Mouse (Mus musculus) liver, postnatal 0 days (tissue): ENCODE data around the gene Car5a. TPM values are rescaled to one million over a fixed set of nuclear protein-coding genes. Genes with fewer than 3 reads are reported as not detected.
A peak's percentile ranks its signal among the peaks of the same experiment; 100 is the strongest.

Experiments used
- ATAC-seq: fragments of 200-750 bp; cut with Nextera tagmentation; 2 replicates; pipeline ENCODE4 v1.8.0; 2017; ENCODE audit warnings: mild to moderate bottlenecking, moderate library complexity
- DNase-seq: peaks from one replicate; pipeline ENCODE4 v3.0.0-alpha.2; 2016
- H3K27ac ChIP-seq: fragments of 300-500 bp; sonication (generic); 2 replicates; pipeline ENCODE4 v1.5.1; 2014; ENCODE audit warnings: antibody characterized with exemption, moderate library complexity, mild to moderate bottlenecking, low read depth
- H3K27me3 ChIP-seq: fragments of 300-500 bp; sonication (generic); 2 replicates; pipeline ENCODE4 v1.6.1; 2014; ENCODE audit warnings: low read length, control low read depth, mixed read lengths; ENCODE audit not compliant: insufficient read depth
- H3K36me3 ChIP-seq: fragments of 300-500 bp; sonication (generic); replicated peaks from 2 replicates; pipeline ENCODE4 v1.6.1; 2014; ENCODE audit warnings: mild to moderate bottlenecking, control low read depth, low read length, moderate library complexity, mixed read lengths; ENCODE audit not compliant: insufficient read depth
- H3K4me1 ChIP-seq: fragments of 300-500 bp; sonication (generic); 2 replicates; pipeline ENCODE4 v1.6.1; 2014; ENCODE audit warnings: antibody characterized with exemption, mild to moderate bottlenecking, control low read depth; ENCODE audit not compliant: insufficient read depth
- H3K4me2 ChIP-seq: fragments of 300-500 bp; sonication (generic); 2 replicates; pipeline ENCODE4 v1.6.1; 2014; ENCODE audit warnings: low read depth, mild to moderate bottlenecking, low read length, moderate library complexity, mixed read lengths
- H3K4me3 ChIP-seq: fragments of 300-500 bp; sonication (generic); 2 replicates; pipeline ENCODE4 v1.5.1; 2014; ENCODE audit warnings: low read depth, low read length
- H3K9ac ChIP-seq: fragments of 300-500 bp; sonication (generic); replicated peaks from 2 replicates; pipeline ENCODE4 v1.6.1; 2014; ENCODE audit warnings: mild to moderate bottlenecking, moderate library complexity
- H3K9me3 ChIP-seq: fragments of 300-500 bp; sonication (generic); 2 replicates; pipeline ENCODE4 v1.6.1; 2016; ENCODE audit warnings: mild to moderate bottlenecking, control low read depth, low read length, mixed read lengths
- CTCF ChIP-seq: sonication (generic); IDR thresholded peaks from 2 replicates; pipeline ENCODE4 v1.5.1; 2016; ENCODE audit warnings: antibody characterized with exemption, low read depth
- EP300 ChIP-seq: IDR thresholded peaks from 2 replicates; pipeline ENCODE4 v1.6.1; 2016; ENCODE audit warnings: antibody characterized with exemption, low read depth, mild to moderate bottlenecking
- WGBS: fragments of 180-500 bp; shearing (Covaris S2); extraction: QIAGEN DNeasy Blood & Tissue Kit; methylation state at CpG from one replicate; pipeline ENCODE4 v1.1.7; 2014; ENCODE audit not compliant: insufficient replicate concordance; 5-methylcytosine and 5-hydroxymethylcytosine counted together
- polyA plus RNA-seq: library from polyadenylated mRNA; unstranded; fragments of >200 nt; fragmentation: Nextera tagmentation; extraction: Ambion mirVana; gene quantifications from 2 replicates; pipeline ENCODE4 v1.2.1, GENCODE M21; 2015

Car5a gene
- polyA plus RNA-seq, 1 experiment from 2014 or later, result 9.6 TPM

DNA sequence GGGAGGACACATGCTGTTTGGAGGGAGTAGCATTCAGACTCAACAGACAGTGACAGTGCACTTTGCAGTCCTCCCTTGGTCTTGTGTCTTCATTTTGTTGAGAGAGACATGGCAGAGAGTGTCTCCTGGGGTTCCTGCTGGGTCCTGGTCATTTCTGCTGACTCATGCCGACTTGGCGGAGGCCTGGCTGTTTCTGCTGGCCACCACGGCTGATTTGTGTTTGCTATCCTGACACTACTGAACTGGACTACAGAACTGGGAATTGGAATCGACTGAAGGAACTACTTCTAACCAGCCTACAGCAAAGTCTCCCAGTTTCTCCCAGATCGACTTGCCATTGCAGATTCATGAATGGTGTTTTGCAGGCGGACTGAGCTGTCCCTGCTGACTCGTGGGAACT, 6.0 kb downstream of the Car5a start:
- no peak for TF ChIP-seq EP300
- WGBS, result 75% methylated on average over 7 of the region's 7 CpGs
- no peak for DNase-seq
- Histone ChIP-seq H3K4me3 (no peak overlapping the region), H3K27ac (no peak overlapping the region), H3K4me2 (no peak overlapping the region), H3K9ac (no peak overlapping the region), H3K36me3 (no peaks in the 10 kb centered on the region; the same call in 1 of the 2 replicates), H3K9me3 (no peaks in the 10 kb centered on the region), H3K4me1 (no peaks in the 10 kb centered on the region), H3K27me3 (no peaks in the 10 kb centered on the region)
- ATAC-seq, result no peak

DNA sequence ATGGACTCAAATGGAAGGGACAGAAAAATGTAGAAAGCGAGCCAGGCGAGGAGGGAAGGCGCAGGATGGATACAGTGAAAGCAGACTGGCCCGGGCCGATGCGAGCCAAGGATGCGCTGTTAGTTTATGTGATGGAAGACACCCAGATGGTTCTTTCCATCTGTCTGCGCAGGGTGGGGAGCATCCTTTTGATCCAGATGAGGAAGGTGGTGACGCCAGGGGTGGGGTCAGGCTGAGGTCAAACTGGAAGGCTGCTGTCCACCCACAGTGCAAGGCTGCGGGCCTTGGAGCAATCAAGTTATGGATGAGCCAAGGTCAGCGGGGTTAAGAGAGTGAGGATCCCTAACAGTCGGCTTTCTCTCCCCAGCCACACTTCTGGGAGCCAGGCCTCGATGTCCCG, 8.3 kb downstream of the Car5a start:
- Histone ChIP-seq H3K4me1 (no peaks in the 10 kb centered on the region), H3K9me3 (no peaks in the 10 kb centered on the region), H3K27ac (no peak overlapping the region), H3K9ac (no peak overlapping the region), H3K36me3 (no peaks in the 10 kb centered on the region; the same call in 1 of the 2 replicates), H3K4me2 (no peak overlapping the region), H3K27me3 (no peaks in the 10 kb centered on the region), H3K4me3 (no peak overlapping the region)
- ATAC-seq (no peak), DNase-seq (no peak)
- WGBS, result 76% methylated on average over 14 of the region's 14 CpGs
- TF ChIP-seq CTCF (no peak), EP300 (no peak)

GRCm38 (mm10) chr8:121935341-121936294, 9.1 kb downstream of the Car5a start:
- Histone ChIP-seq H3K4me2 (no peak overlapping the region), H3K4me1 (no peaks in the 10 kb centered on the region), H3K9me3 (no peaks in the 10 kb centered on the region), H3K27ac (no peak overlapping the region), H3K36me3 (no peaks in the 10 kb centered on the region; the same call in 1 of the 2 replicates), H3K9ac (no peak overlapping the region), H3K4me3 (no peak overlapping the region), H3K27me3 (no peaks in the 10 kb centered on the region)
- WGBS, result 63% methylated on average over 12 of the region's 12 CpGs
- ATAC-seq (no peak), DNase-seq (no peak)
- TF ChIP-seq EP300 (no peak), CTCF (peak; percentile 51)

DNA sequence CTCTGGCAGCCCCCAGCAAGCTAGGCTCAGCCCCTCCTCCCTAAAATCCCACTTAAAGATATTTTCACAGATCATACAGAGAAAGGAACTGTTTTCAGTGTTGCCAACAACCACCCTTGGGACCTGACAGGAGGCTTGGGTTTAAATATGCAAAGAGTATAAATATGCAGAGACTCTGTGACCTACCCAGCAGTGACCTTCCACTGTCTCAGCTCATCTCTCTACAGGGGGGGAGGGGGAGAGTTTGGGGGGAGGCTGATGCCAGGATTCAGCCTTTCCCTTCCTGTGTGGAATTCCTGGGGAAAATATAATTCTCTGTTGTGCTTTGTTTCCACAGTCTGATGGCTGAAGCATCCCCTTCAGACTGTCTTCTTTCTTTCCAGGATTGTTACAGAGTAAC, 9.8 kb downstream of the Car5a start:
- H3K27me3 ChIP-seq, result no peaks in the 10 kb centered on the region
- H3K4me1 ChIP-seq, result no peaks in the 10 kb centered on the region
- no peak overlapping the region for H3K4me2 ChIP-seq
- H3K4me3 ChIP-seq, result no peak overlapping the region
- no peak for TF ChIP-seq EP300
- no peak for TF ChIP-seq CTCF
- H3K9me3 ChIP-seq, result no peaks in the 10 kb centered on the region
- H3K27ac ChIP-seq, result no peak overlapping the region
- no peak for ATAC-seq
- H3K36me3 ChIP-seq, result no peaks in the 10 kb centered on the region; the same call in 1 of the 2 replicates
- H3K9ac ChIP-seq, result no peak overlapping the region
- DNase-seq, result no peak

DNA sequence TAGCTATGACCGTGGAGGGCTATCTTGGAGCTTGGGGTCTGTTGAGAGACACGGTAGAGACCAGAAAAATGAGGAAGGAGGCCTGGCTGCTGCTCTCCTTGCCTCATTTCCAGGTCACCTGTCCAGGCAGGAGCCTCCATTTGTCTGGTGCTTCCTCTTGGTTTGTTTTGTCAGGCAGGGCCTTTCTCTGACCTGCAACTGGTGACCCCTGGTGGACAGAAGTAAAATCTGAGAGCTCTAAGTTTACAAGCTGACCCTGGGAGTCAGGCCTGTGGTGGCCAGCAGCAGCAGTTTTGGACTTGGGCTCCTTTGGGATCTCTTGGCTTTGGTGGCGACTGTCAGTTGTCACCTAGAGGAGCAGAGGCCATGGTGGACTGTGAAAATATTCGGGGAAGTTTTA, 10.2 kb downstream of the Car5a start:
- Histone ChIP-seq H3K4me3 (no peak overlapping the region), H3K4me1 (no peaks in the 10 kb centered on the region), H3K27me3 (no peaks in the 10 kb centered on the region), H3K9me3 (no peaks in the 10 kb centered on the region), H3K27ac (no peak overlapping the region), H3K9ac (no peak overlapping the region), H3K36me3 (no peaks in the 10 kb centered on the region; the same call in 1 of the 2 replicates), H3K4me2 (no peak overlapping the region)
- ATAC-seq (peak; percentile 56), DNase-seq (peak; percentile 42)
- TF ChIP-seq EP300 (no peak), CTCF (peak; percentile 73)
- WGBS, result 31% methylated on average over 4 of the region's 4 CpGs

DNA sequence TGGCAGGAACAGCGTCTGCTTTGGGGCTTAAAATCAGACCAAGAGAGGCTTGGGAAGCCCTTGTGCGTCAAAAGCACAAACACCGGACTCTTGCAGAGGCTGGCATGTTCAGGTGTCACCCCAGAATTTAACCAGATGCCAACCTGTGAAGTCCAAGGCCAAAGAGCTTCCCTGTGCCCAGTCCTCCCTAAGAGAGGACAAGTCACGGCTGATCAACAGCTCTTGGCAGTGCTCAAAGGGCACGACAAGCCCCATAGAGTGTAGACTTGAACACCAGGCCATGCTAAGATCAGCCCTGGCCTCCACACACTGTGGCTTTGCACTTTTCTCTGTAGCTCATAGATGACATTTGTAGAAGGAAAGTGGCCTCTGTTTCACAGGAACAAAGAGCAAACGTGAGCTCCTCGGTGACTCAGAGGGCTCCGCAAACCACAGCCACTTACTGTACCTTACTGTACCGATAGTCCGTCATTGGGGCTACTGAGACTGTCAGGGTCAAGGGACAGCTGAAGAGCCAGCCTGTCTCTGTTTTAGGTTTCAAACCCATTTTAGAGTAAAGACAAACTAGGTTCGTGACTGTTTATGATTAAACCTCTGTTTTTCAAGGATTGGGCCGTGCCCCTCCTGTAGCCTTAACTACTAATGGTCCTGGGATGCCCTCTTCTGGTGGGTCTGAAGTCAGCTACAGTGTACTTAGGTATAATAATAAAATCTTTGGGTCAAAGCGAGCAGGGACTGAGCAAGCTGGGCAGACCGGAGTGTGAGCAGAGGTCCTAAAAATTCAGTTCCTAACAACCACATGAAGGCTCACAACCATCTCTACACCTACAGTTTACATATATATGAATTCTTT, 11.8 kb downstream of the Car5a start:
- Histone ChIP-seq H3K36me3 (no peaks in the 10 kb centered on the region; the same call in 1 of the 2 replicates), H3K4me2 (no peak overlapping the region), H3K27me3 (no peaks in the 10 kb centered on the region), H3K4me3 (no peak overlapping the region), H3K4me1 (no peaks in the 10 kb centered on the region), H3K9ac (no peak overlapping the region), H3K27ac (no peak overlapping the region), H3K9me3 (no peaks in the 10 kb centered on the region)
- WGBS, result 80% methylated on average over 14 of the region's 14 CpGs
- no peak for DNase-seq
- no peak for ATAC-seq
- TF ChIP-seq EP300 (no peak), CTCF (peak; percentile 34)
